Mouse (Mus musculus): ENCODE data around the gene E430018J23Rik. TPM values are rescaled to one million over a fixed set of nuclear protein-coding genes. Genes with fewer than 3 reads are reported as not detected.
"Not testable (repeated sequence)": the region's sequence is repeated elsewhere in the genome, so short reads cannot be mapped to it uniquely, and the experiment has no call there.

The E430018J23Rik gene
- total RNA-seq, 2 experiments from 2014 or later, result 0.40 to 2.8 TPM

- not testable (repeated sequence) for ATAC-seq (ENCODE audit: poor library complexity, severe bottlenecking)
Measured at GRCm38 (mm10) chr7:127385560-127385959, 7.9 kb downstream of the E430018J23Rik start.

- ATAC-seq (ENCODE audit: poor library complexity, severe bottlenecking), result no peak
Measured at GRCm38 (mm10) chr7:127378310-127378921, 15.0 kb downstream of the E430018J23Rik start.

- peak; percentile 96 for ATAC-seq (ENCODE audit: poor library complexity, severe bottlenecking)
Measured at GRCm38 (mm10) chr7:127375271-127376245, 17.9 kb downstream of the E430018J23Rik start, which contains the start of gene Zfp747. Gene Zfp747, minus strand, starts transcription at chr7:127376050.

GRCm38 (mm10) chr7:127371870-127372269 is 21.6 kb downstream of the E430018J23Rik start:
- ATAC-seq (ENCODE audit: poor library complexity, severe bottlenecking), result not testable (repeated sequence)

- ATAC-seq (ENCODE audit: poor library complexity, severe bottlenecking), result no peak
Measured at GRCm38 (mm10) chr7:127371213-127371612, 22.2 kb downstream of the E430018J23Rik start.

GRCm38 (mm10) chr7:127366249-127366648 is 27.2 kb downstream of the E430018J23Rik start:
- no peak for ATAC-seq (ENCODE audit: poor library complexity, severe bottlenecking)

GRCm38 (mm10) chr7:127364166-127364565 is 29.3 kb downstream of the E430018J23Rik start:
- no peak for ATAC-seq (ENCODE audit: poor library complexity, severe bottlenecking)

- no peak for ATAC-seq (ENCODE audit: poor library complexity, severe bottlenecking)
Measured at GRCm38 (mm10) chr7:127363475-127363921, 29.9 kb downstream of the E430018J23Rik start.

- peak; percentile 83 for ATAC-seq (ENCODE audit: poor library complexity, severe bottlenecking)
Measured at GRCm38 (mm10) chr7:127362418-127362817, 31.0 kb downstream of the E430018J23Rik start.

- ATAC-seq (ENCODE audit: poor library complexity, severe bottlenecking), result no peak
Measured at GRCm38 (mm10) chr7:127361449-127361848, 32.0 kb downstream of the E430018J23Rik start.

GRCm38 (mm10) chr7:127360265-127360664 is 33.2 kb downstream of the E430018J23Rik start:
- ATAC-seq (ENCODE audit: poor library complexity, severe bottlenecking), result no peak

GRCm38 (mm10) chr7:127358472-127358871 is 35.0 kb downstream of the E430018J23Rik start:
- ATAC-seq (ENCODE audit: poor library complexity, severe bottlenecking), result no peak

GRCm38 (mm10) chr7:127357871-127358270 is 35.6 kb downstream of the E430018J23Rik start:
- no peak for ATAC-seq (ENCODE audit: poor library complexity, severe bottlenecking)

- no peak for ATAC-seq (ENCODE audit: poor library complexity, severe bottlenecking)
Measured at GRCm38 (mm10) chr7:127355796-127356195, 37.6 kb downstream of the E430018J23Rik start.

GRCm38 (mm10) chr7:127351230-127352004 is 42.0 kb downstream of the E430018J23Rik start:
- ATAC-seq (ENCODE audit: poor library complexity, severe bottlenecking), result no peak

- no peak for ATAC-seq (ENCODE audit: poor library complexity, severe bottlenecking)
Measured at GRCm38 (mm10) chr7:127346676-127347075, 46.8 kb downstream of the E430018J23Rik start.

- ATAC-seq (ENCODE audit: poor library complexity, severe bottlenecking), result peak; percentile 89
Measured at GRCm38 (mm10) chr7:127345512-127346325, 47.7 kb downstream of the E430018J23Rik start, which contains the start of gene Zfp768. Gene Zfp768, minus strand, starts transcription at chr7:127345589.

- ATAC-seq (ENCODE audit: poor library complexity, severe bottlenecking), result peak; percentile 51
Measured at GRCm38 (mm10) chr7:127345092-127345491, 48.3 kb downstream of the E430018J23Rik start.

GRCm38 (mm10) chr7:127344371-127344770 is 49.1 kb downstream of the E430018J23Rik start:
- no peak for ATAC-seq (ENCODE audit: poor library complexity, severe bottlenecking)

All from megakaryocyte, adult 5-6 weeks (primary cell).